Mouse (Mus musculus): Measurements from ENCODE around the gene Gcn1l1.

The Gcn1l1 gene

GRCm38 (mm10) chr5:115559237-115560101, 5.6 kb upstream of the Gcn1l1 start, which contains the start of gene Rplp0:
Gene Rplp0 (plus strand): TSS chr5:115559467.
- in situ Hi-C loops (cut with MboI, MseI), result no loop called here

GRCm38 (mm10) chr5:115560336-115560905, 4.6 kb upstream of the Gcn1l1 start:
- in situ Hi-C loops (cut with MboI, MseI), result no loop called here

- in situ Hi-C loops (cut with MboI, MseI), result no loop called here
Measured at GRCm38 (mm10) chr5:115563771-115564585, 1.1 kb upstream of the Gcn1l1 start.

- in situ Hi-C loops (cut with MboI, MseI), result no loop called here
Measured at GRCm38 (mm10) chr5:115565403-115565802, 349 bp downstream of the Gcn1l1 start.

GRCm38 (mm10) chr5:115568681-115569080, 3.6 kb downstream of the Gcn1l1 start:
- in situ Hi-C loops (cut with MboI, MseI), result no loop called here

GRCm38 (mm10) chr5:115569308-115569707, 4.3 kb downstream of the Gcn1l1 start:
- in situ Hi-C loops (cut with MboI, MseI), result no loop called here

- in situ Hi-C loops (cut with MboI, MseI), result no loop called here
Measured at GRCm38 (mm10) chr5:115569721-115570120, 4.7 kb downstream of the Gcn1l1 start.

GRCm38 (mm10) chr5:115571086-115571485, 6.0 kb downstream of the Gcn1l1 start:
- in situ Hi-C loops (cut with MboI, MseI), result no loop called here

GRCm38 (mm10) chr5:115572679-115573535, 7.9 kb downstream of the Gcn1l1 start:
- in situ Hi-C loops (cut with MboI, MseI), result no loop called here

- in situ Hi-C loops (cut with MboI, MseI), result loop anchor here in 1 of 2 experiments (5.0 kb wide), 1 partner anchor 37 kb away; no protein-coding TSS in a partner anchor
Measured at GRCm38 (mm10) chr5:115574992-115575391, 9.9 kb downstream of the Gcn1l1 start.

GRCm38 (mm10) chr5:115577686-115578085, 12.6 kb downstream of the Gcn1l1 start:
- in situ Hi-C loops (cut with MboI, MseI), result loop anchor here in 1 of 2 experiments (5.0 kb wide), 1 partner anchor 35 kb away; no protein-coding TSS in a partner anchor

- in situ Hi-C loops (cut with MboI, MseI), result loop anchor here in 1 of 2 experiments (5.0 kb wide), 1 partner anchor 33 kb away; no protein-coding TSS in a partner anchor
Measured at GRCm38 (mm10) chr5:115578922-115579321, 13.9 kb downstream of the Gcn1l1 start.

- in situ Hi-C loops (cut with MboI, MseI), result loop anchor here in 1 of 2 experiments (5.0 kb wide), 1 partner anchor 33 kb away; no protein-coding TSS in a partner anchor
Measured at GRCm38 (mm10) chr5:115579363-115579762, 14.3 kb downstream of the Gcn1l1 start.

GRCm38 (mm10) chr5:115580229-115581001, 15.4 kb downstream of the Gcn1l1 start:
- in situ Hi-C loops (cut with MboI, MseI), result no loop called here

GRCm38 (mm10) chr5:115581662-115582061, 16.6 kb downstream of the Gcn1l1 start:
- in situ Hi-C loops (cut with MboI, MseI), result no loop called here

- in situ Hi-C loops (cut with MboI, MseI), result no loop called here
Measured at GRCm38 (mm10) chr5:115585616-115586015, 20.6 kb downstream of the Gcn1l1 start.

GRCm38 (mm10) chr5:115586166-115586565, 21.1 kb downstream of the Gcn1l1 start:
- in situ Hi-C loops (cut with MboI, MseI), result no loop called here

- in situ Hi-C loops (cut with MboI, MseI), result no loop called here
Measured at GRCm38 (mm10) chr5:115586780-115587179, 21.7 kb downstream of the Gcn1l1 start.

- in situ Hi-C loops (cut with MboI, MseI), result no loop called here
Measured at GRCm38 (mm10) chr5:115591028-115591427, 26.0 kb downstream of the Gcn1l1 start.

- in situ Hi-C loops (cut with MboI, MseI), result no loop called here
Measured at GRCm38 (mm10) chr5:115591506-115591905, 26.5 kb downstream of the Gcn1l1 start.
